Mouse (Mus musculus) cerebellum, adult 11 months (tissue): ENCODE data around the gene Cep41.

ENCODE experiments used
- DNase-seq: peaks from one replicate; pipeline ENCODE4 v3.0.0; 2022

The Cep41 gene

GRCm38 (mm10) chr6:30620591-30620990 lies 73.0 kb downstream of the Cep41 start:
- DNase-seq = no peak

- no peak for DNase-seq
These were observed 73.9 kb downstream of the Cep41 start for GRCm38 (mm10) chr6:30619606-30620005.

- no peak for DNase-seq
These were observed 74.8 kb downstream of the Cep41 start for GRCm38 (mm10) chr6:30618735-30619134.

GRCm38 (mm10) chr6:30617959-30618590 lies 75.5 kb downstream of the Cep41 start:
- DNase-seq = no peak

GRCm38 (mm10) chr6:30617020-30617958 lies 76.3 kb downstream of the Cep41 start:
- no peak for DNase-seq

GRCm38 (mm10) chr6:30616491-30616941 lies 77.0 kb downstream of the Cep41 start:
- no peak for DNase-seq

GRCm38 (mm10) chr6:30615741-30616140 lies 77.8 kb downstream of the Cep41 start:
- no peak for DNase-seq

- DNase-seq = no peak
These were observed 79.3 kb downstream of the Cep41 start for GRCm38 (mm10) chr6:30614251-30614650.

- no peak for DNase-seq
These were observed 82.3 kb downstream of the Cep41 start for GRCm38 (mm10) chr6:30611212-30611611.

GRCm38 (mm10) chr6:30610710-30611109 lies 82.8 kb downstream of the Cep41 start, which contains the start of gene Cpa5:
Gene Cpa5, plus strand, starts transcription at chr6:30611010.
- DNase-seq = no peak

GRCm38 (mm10) chr6:30605672-30606071 lies 87.9 kb downstream of the Cep41 start:
- DNase-seq = no peak

- DNase-seq = no peak
These were observed 88.4 kb downstream of the Cep41 start for GRCm38 (mm10) chr6:30605111-30605510.

- no peak for DNase-seq
These were observed 89.1 kb downstream of the Cep41 start for GRCm38 (mm10) chr6:30604342-30604867.
